Mouse (Mus musculus) layer of hippocampus, postnatal 14 days (tissue): Measurements from ENCODE around the gene Tll2. TPM values are rescaled to one million over a fixed set of nuclear protein-coding genes. Genes with fewer than 3 reads are reported as not detected.

Source experiments
- total RNA-seq, 2 experiments: library from RNA; stranded (reverse); gene quantifications; 2 replicates each; pipeline ENCODE4 v1.2.3; 2021

Tll2 gene
- total RNA-seq, 2 experiments from 2014 or later = 0.60 to 0.72 TPM

Other genes starting within 250 kb of the Tll2 start
- 1 to 10 TPM; 3.6 to 5.4 TPM for gene Blnk, start 212.3 kb downstream of the Tll2 start, total RNA-seq
- gene Dntt, start 177.6 kb downstream of the Tll2 start, total RNA-seq = under 1 TPM in 1 of 2 experiments, not detected in 1; 0.21 TPM
- gene Opalin, start 129.7 kb downstream of the Tll2 start, total RNA-seq = 1 to 10 TPM; 6.3 to 8.5 TPM
- gene Tm9sf3, start 57.2 kb upstream of the Tll2 start, total RNA-seq = 100 to 1,000 TPM; 130 to 136 TPM
- 1 to 10 TPM; 1.7 to 2.2 TPM for gene Pik3ap1, start 178.3 kb upstream of the Tll2 start, total RNA-seq